Mouse (Mus musculus): ENCODE results near the gene Glrp1.

- TF ChIP-seq CTCF (IDR thresholded peaks at IDR 0.05; ENCODE audit: control insufficient read depth, insufficient read depth, insufficient replicate concordance, low read depth, low read length) (no peak), POLR2A (IDR thresholded peaks at IDR 0.05; ENCODE audit: control insufficient read depth, low read depth, low read length) (no peak)
Measured at GRCm38 (mm10) chr1:88502822-88503221, 7.0 kb downstream of the Glrp1 start.

Data from testis, adult 2 months (tissue).